Mouse (Mus musculus): ENCODE results near the gene Ano10. TPM values are rescaled to one million over a fixed set of nuclear protein-coding genes. Genes with fewer than 3 reads are reported as not detected.

Ano10 gene
- polyA plus RNA-seq, 1 experiment from 2014 or later = 31.4 TPM

DNA sequence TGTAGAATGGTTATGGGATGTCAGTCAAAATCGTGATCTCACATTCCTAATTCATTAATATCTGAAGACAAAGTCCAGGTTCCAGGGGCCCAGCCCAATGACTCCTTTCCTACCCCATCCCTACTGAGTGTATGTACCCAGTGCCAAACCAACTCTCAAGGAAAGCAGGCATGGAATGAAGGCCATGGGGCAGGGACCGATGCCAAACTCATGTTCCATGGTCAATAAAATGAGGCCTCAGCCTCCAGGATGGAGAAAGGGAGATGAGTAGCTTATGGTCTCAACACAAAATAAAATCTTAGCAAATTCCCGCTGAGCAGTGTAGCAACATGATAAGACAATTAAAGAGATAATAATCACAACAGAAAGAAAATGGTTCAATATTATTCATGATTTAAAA lies 39.8 kb downstream of the Ano10 start:
- H3K4me3 ChIP-seq = no peak overlapping the region
- peaks cover 68% of the 10 kb centered on the region for H3K36me3 ChIP-seq
- H3K27ac ChIP-seq = no peak overlapping the region
- DNase-seq (ENCODE audit: low spot score) = no peak
- no peaks in the 10 kb centered on the region for H3K9me3 ChIP-seq
- WGBS = 86% methylated on average over 3 of the region's 3 CpGs
- no peaks in the 10 kb centered on the region for H3K4me1 ChIP-seq
- H3K27me3 ChIP-seq (ENCODE audit: insufficient read depth, poor library complexity, severe bottlenecking) = no peaks in the 10 kb centered on the region

DNA sequence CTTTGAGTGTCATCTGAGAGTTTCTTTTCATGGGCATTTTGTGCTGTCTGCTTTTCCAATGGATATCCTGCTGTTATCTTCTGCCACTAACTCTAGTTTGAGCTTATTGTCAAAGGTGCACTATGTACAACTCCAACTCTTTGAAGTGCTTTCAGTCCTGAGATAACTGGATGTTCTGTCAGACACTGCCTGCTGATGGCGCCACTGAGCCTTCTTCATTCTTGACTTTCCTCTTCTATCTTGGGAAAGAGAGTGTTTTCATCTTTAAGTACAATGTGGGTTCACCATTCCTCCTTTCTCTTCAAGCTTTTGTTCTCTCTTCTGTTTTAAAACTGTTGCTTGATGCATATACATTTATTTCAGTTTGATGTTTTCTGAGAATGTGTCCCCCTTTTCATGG lies 42.1 kb downstream of the Ano10 start:
- H3K36me3 ChIP-seq = peaks cover 58% of the 10 kb centered on the region
- 74% methylated on average over 1 of the region's 1 CpGs for WGBS

DNA sequence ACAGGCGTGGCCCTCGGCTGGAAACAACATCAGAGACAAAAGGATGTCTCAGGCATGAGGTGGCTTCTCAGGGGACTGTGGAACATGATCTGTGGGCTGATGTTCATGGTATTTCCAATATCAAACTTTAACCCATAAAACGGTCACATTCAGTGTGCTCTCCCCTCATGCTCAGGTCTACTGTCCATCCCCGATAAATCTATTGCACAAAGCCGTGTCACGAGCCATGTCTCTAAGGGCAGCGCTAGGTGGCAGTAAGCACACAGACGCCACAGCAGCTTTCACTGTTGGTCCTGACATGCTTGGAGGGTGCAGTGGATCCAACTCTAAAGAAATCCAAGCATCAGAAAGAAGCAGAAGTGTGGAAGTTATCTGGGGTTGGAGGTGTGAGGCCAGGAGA lies 46.1 kb downstream of the Ano10 start:
- Histone ChIP-seq H3K9me3 (no peaks in the 10 kb centered on the region), H3K4me3 (no peak overlapping the region), H3K36me3 (peaks cover 35% of the 10 kb centered on the region), H3K4me1 (peaks cover 2% of the 10 kb centered on the region), H3K27me3 (ENCODE audit: insufficient read depth, poor library complexity, severe bottlenecking) (no peaks in the 10 kb centered on the region), H3K27ac (no peak overlapping the region)
- 39% methylated on average over 8 of the region's 8 CpGs for WGBS
- DNase-seq (ENCODE audit: low spot score) = no peak

More for the DNA sequence above, 42.1 kb downstream of the Ano10 start:
- Histone ChIP-seq H3K4me1 (no peaks in the 10 kb centered on the region), H3K4me3 (no peak overlapping the region), H3K9me3 (no peaks in the 10 kb centered on the region), H3K27ac (no peak overlapping the region), H3K27me3 (ENCODE audit: insufficient read depth, poor library complexity, severe bottlenecking) (no peaks in the 10 kb centered on the region)
- no peak for DNase-seq (ENCODE audit: low spot score)

DNA sequence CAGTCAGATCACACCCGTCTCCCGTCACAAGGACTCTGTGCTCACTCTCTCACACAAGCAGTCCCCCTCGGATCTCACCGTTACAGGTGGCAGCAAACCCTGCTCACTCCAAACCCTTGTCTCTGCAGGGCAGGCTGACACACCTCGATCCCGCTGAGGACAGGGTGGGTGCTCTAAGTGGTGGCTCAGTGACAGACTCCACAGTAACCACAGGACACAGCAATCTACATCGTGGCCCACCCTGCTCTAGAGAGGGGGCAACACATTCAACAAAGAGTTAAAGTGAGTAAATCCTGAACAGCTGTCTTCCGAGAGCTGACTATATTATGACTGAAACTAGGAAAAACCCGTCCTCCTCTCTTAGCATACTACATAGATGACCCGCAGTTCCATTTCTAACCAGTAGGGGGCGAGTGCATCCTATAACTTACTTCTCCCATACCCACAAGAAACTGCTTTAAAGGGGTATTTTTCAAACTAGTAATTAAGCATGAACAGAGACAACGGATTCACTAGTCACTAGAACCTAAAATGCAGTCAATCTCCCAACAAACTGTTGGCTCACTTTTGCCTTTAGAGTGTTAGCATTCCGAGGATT lies 46.7 kb downstream of the Ano10 start:
- no peak for DNase-seq (ENCODE audit: low spot score)
- Histone ChIP-seq H3K27ac (no peak overlapping the region), H3K4me1 (peaks cover 8% of the 10 kb centered on the region), H3K27me3 (ENCODE audit: insufficient read depth, poor library complexity, severe bottlenecking) (no peaks in the 10 kb centered on the region), H3K9me3 (no peaks in the 10 kb centered on the region), H3K4me3 (no peak overlapping the region), H3K36me3 (peaks cover 29% of the 10 kb centered on the region)
- WGBS = 47% methylated on average over 13 of the region's 13 CpGs

DNA sequence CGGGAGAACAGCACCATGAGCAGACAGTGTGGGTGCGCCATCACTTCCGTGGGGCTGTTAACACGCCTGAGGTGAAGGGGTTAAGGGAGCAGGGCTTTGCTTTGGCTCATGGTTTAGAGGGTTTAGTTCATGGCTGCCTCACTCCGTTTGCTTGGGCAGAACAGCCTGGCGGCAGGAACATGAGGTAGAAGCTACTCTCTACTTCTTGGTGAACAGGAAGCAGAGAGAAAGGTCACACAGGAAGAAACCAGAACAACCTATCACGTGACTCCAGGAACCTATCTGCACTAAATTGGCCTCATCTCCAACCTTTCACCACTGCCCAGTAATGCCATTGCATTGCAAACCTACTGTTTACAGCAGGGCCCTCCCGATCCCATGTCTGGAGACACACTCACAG lies 48.3 kb downstream of the Ano10 start:
- peaks cover 12% of the 10 kb centered on the region; the same call in 1 of the 2 replicates for H3K36me3 ChIP-seq
- peaks cover 23% of the 10 kb centered on the region for H3K4me1 ChIP-seq
- no peaks in the 10 kb centered on the region for H3K27me3 ChIP-seq (ENCODE audit: insufficient read depth, poor library complexity, severe bottlenecking)
- DNase-seq (ENCODE audit: low spot score) = no peak
- 81% methylated on average over 8 of the region's 8 CpGs for WGBS
- H3K4me3 ChIP-seq = no peak overlapping the region
- H3K27ac ChIP-seq = no peak overlapping the region
- H3K9me3 ChIP-seq = no peaks in the 10 kb centered on the region

DNA sequence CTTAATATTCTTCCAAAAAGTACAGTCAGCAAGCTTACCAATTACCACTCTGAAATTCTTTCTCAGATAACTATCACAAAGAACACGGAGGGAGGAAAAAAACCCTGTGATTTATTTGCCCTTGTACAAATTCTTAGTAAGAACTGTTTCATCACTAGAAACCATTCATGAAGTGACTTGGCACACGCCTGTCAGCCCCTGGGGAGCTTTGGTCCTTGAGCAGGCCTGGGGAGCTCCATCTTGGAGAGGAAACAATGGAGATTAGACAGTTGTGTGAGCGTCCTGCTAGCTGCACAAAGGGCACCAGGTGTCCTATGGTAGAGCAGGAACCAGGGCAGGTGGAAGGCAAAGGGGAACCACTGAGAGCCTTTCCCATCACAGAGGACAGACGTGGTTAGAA lies 48.8 kb downstream of the Ano10 start:
- 70% methylated on average over 4 of the region's 4 CpGs for WGBS
- Histone ChIP-seq H3K4me3 (no peak overlapping the region), H3K27me3 (ENCODE audit: insufficient read depth, poor library complexity, severe bottlenecking) (no peaks in the 10 kb centered on the region), H3K4me1 (peaks cover 27% of the 10 kb centered on the region), H3K36me3 (peaks cover 8% of the 10 kb centered on the region; the same call in 1 of the 2 replicates), H3K9me3 (no peaks in the 10 kb centered on the region), H3K27ac (no peak overlapping the region)
- DNase-seq (ENCODE audit: low spot score) = no peak

DNA sequence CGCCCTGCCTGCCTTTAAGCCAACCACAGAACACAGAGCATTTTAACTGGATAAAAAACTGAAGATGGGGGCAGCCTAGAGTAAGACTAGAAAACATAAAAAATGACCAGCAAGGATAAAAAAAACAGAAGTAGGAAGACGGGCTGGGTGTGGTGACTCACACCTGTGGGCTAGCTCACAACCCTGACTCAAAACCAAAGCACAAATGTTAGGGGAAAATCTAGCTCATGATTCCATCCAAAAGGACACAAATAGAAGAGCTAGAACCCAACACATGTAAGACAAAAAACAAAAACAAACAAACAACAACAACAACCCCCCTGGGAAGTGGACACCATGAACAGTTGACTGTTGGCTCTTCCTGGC lies 49.4 kb downstream of the Ano10 start:
- WGBS = 25% methylated on average over 2 of the region's 2 CpGs
- Histone ChIP-seq H3K4me3 (no peak overlapping the region), H3K27ac (no peak overlapping the region), H3K36me3 (peaks cover 4% of the 10 kb centered on the region; the same call in 1 of the 2 replicates), H3K4me1 (peaks cover 30% of the 10 kb centered on the region), H3K27me3 (ENCODE audit: insufficient read depth, poor library complexity, severe bottlenecking) (no peaks in the 10 kb centered on the region), H3K9me3 (no peaks in the 10 kb centered on the region)
- no peak for DNase-seq (ENCODE audit: low spot score)

DNA sequence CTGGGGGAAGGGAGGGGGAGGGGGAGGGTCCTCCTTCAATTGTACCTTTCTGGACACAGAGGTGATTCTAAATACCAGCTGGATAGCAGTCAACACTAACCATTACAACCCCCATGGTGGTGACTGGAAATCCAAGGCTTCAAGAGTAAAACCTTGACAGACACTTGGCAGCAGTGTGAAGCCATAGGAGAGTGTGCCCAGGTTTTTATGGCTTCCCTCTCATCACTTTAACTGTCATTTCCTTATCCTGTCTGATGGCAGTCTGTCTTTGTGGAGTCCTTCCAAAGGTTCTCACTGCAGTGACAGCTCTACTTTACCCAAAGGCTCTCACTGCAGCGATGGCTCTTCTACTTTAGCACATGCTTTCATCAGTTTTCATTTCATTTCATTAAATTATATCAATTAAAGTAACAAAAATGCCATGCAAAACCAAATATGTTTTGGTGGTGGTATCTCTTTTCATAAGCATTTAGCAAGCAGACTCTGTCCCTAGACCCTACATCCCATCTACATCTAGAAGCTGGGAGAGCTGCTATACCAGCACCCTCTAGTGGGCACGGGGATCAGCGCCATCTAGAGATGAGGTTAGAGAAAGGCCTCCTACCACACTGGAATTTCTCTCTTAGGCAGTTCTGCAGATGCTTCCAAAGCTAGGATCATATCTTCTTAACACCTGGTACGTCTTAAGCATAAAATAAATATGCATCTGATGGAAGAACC lies 50.0 kb downstream of the Ano10 start:
- no peaks in the 10 kb centered on the region for H3K36me3 ChIP-seq
- DNase-seq (ENCODE audit: low spot score) = no peak
- peaks cover 36% of the 10 kb centered on the region for H3K4me1 ChIP-seq
- H3K9me3 ChIP-seq = no peaks in the 10 kb centered on the region
- no peak overlapping the region for H3K4me3 ChIP-seq
- 34% methylated on average over 4 of the region's 4 CpGs for WGBS
- H3K27me3 ChIP-seq (ENCODE audit: insufficient read depth, poor library complexity, severe bottlenecking) = no peaks in the 10 kb centered on the region
- no peak overlapping the region for H3K27ac ChIP-seq

DNA sequence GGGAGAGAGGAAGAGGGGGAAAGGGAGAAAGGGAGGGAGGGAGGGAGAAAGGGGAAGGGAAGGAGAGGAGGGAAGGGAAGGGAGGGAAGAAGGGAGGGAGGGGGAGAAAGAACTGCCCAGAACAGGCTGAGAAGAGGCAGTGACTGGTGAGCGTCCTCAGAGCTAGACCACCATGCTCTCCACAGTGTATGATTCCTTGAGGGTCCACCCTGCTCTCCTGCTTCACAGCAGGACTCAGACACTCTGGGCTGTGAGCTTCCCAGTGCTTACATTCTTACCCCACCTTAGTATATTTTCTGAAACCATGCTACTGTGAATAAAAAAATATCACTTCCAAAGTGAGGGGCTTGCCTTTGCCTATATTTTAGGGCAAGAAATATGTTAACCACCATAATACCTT lies 50.9 kb downstream of the Ano10 start:
- H3K4me1 ChIP-seq = peaks cover 37% of the 10 kb centered on the region
- no peak for DNase-seq (ENCODE audit: low spot score)
- no peak overlapping the region for H3K4me3 ChIP-seq
- 36% methylated on average over 1 of the region's 1 CpGs for WGBS
- H3K9me3 ChIP-seq = no peaks in the 10 kb centered on the region
- H3K27ac ChIP-seq = no peak overlapping the region; the same call in 1 of the 2 replicates
- no peaks in the 10 kb centered on the region for H3K27me3 ChIP-seq (ENCODE audit: insufficient read depth, poor library complexity, severe bottlenecking)
- no peaks in the 10 kb centered on the region for H3K36me3 ChIP-seq

DNA sequence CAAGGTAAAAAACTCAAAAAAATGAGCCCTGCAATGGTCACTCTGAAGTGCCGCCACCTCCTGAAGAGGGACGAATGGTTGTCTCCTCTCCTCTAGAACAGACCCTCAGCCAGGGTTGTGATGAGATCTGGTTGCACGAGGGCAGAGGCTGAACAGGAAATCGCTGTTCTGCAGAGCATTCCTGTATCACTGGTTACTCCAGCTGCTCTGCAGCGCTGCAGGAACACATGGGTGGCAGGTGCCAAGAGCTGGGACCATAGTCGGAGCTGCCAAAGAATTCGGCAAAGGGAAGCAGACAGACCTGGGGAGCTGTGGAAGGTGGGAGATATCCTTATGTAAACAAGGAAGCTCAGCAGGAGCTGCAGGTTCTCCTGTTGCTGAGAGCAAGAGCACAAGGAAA lies 51.4 kb downstream of the Ano10 start:
- WGBS = 3% methylated on average over 7 of the region's 7 CpGs
- Histone ChIP-seq H3K4me3 (no peak overlapping the region), H3K36me3 (peaks cover 2% of the 10 kb centered on the region; the same call in 1 of the 2 replicates), H3K27ac (no peak overlapping the region; the same call in 1 of the 2 replicates), H3K27me3 (ENCODE audit: insufficient read depth, poor library complexity, severe bottlenecking) (no peaks in the 10 kb centered on the region), H3K9me3 (no peaks in the 10 kb centered on the region), H3K4me1 (peaks cover 37% of the 10 kb centered on the region)
- DNase-seq (ENCODE audit: low spot score) = no peak

DNA sequence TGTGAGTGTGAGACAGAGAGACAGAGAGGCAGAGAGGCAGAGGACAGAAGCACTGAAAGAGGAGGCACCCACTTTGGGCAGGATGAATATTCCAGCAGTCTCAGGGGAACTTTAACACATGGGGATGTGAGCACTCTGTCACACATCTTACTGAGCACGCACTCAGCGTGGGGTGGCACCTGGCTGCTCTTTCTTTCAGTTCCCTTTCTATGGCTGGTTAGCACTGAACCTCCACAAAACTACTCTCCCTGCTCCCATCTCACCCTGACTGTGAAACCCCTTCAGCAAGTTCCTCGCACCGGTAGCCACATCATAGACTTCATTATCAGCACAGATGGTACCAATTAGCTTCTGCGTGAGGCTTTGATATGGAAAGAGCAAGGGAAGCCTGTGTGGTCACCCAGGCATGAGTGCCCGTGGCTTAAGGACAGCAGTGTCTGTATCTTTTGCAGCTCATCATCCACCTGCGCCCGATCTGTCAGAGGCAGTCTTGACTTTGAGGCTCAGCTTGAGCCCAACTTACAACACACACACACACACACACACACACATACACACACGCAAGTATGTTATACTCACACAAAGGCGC lies 52.3 kb downstream of the Ano10 start:
- no peaks in the 10 kb centered on the region for H3K27me3 ChIP-seq (ENCODE audit: insufficient read depth, poor library complexity, severe bottlenecking)
- no peak overlapping the region for H3K4me3 ChIP-seq
- WGBS = 47% methylated on average over 10 of the region's 10 CpGs
- no peaks in the 10 kb centered on the region for H3K9me3 ChIP-seq
- H3K4me1 ChIP-seq = peaks cover 37% of the 10 kb centered on the region
- no peak for DNase-seq (ENCODE audit: low spot score)
- H3K36me3 ChIP-seq = peaks cover 2% of the 10 kb centered on the region; the same call in 1 of the 2 replicates
- no peak overlapping the region; the same call in 1 of the 2 replicates for H3K27ac ChIP-seq

DNA sequence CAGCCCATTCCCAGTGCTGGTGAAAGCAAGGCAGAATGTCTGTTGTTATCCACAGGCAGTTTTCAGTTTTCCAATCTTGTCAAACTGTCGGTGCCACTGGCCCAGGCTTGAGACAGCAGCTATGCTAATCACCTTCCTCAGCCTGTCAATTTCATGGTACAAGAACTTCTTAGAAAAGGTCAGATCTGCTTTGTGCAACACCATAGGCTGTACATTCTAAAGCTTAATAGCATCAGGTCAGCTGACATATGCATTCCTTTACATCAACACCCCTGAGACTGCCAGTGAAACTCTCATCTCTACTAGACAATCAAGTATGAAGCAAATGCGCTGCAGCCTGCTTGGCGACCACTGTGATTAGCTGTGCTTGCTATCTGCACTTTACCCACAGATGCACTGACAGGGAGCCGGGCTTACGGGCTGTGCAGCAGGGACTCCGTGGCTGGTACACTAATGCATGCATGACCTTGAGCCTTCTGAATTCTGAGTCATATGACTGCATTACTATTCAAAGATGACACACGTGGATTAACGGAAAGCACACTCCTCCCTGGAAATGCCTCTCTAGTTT lies 53.5 kb downstream of the Ano10 start:
- H3K36me3 ChIP-seq = peaks cover 2% of the 10 kb centered on the region; the same call in 1 of the 2 replicates
- peaks cover 37% of the 10 kb centered on the region for H3K4me1 ChIP-seq
- 33% methylated on average over 8 of the region's 8 CpGs for WGBS
- H3K4me3 ChIP-seq = no peak overlapping the region
- H3K27ac ChIP-seq = peak overlapping the region; percentile 42; the same call in 1 of the 2 replicates
- DNase-seq (ENCODE audit: low spot score) = peak; percentile 84
- H3K27me3 ChIP-seq (ENCODE audit: insufficient read depth, poor library complexity, severe bottlenecking) = no peaks in the 10 kb centered on the region
- H3K9me3 ChIP-seq = no peaks in the 10 kb centered on the region

DNA sequence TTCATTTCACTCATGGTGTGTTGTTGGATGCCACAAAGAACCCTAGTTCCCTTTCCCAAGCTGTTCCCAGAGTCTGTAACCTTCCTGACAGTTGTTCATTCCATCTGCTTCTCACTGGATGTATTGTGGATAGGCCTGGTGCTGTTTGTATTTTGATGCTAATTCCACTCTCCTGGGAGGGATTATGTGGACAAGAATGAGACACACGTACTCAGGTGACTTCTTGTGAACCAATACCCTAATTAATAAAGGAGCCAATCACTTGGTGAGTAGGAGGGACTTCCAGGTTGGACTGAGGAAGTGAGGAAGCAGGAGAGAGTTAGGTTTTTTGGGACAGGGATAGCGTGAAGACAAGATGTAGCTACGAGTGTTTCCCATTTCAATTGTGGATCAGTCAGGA lies 59.5 kb downstream of the Ano10 start:
- no peak overlapping the region for H3K4me3 ChIP-seq
- DNase-seq (ENCODE audit: low spot score) = no peak
- no peak overlapping the region for H3K27ac ChIP-seq
- H3K9me3 ChIP-seq = no peaks in the 10 kb centered on the region
- peaks cover 2% of the 10 kb centered on the region; the same call in 1 of the 2 replicates for H3K36me3 ChIP-seq
- H3K4me1 ChIP-seq = peaks cover 6% of the 10 kb centered on the region
- no peaks in the 10 kb centered on the region for H3K27me3 ChIP-seq (ENCODE audit: insufficient read depth, poor library complexity, severe bottlenecking)
- WGBS = 74% methylated on average over 3 of the region's 3 CpGs
